Mouse (Mus musculus) midbrain, embryonic 14.5 days (tissue): Measurements from ENCODE around the gene Tgfbr2. TPM values are rescaled to one million over a fixed set of nuclear protein-coding genes. Genes with fewer than 3 reads are reported as not detected.

ENCODE experiments used
- ATAC-seq: fragments of 200-750 bp; cut with Nextera tagmentation; 2 replicates; pipeline ENCODE4 v1.8.0; 2017; ENCODE audit warnings: moderate number of reproducible peaks, moderate library complexity; ENCODE audit not compliant: low FRiP score, low TSS enrichment
- DNase-seq: peaks from one replicate; pipeline ENCODE4 v3.0.0-alpha.2; 2015
- H3K27ac ChIP-seq: fragments of 300-500 bp; sonication (generic); replicated peaks from 2 replicates; pipeline ENCODE4 v1.5.1; 2014; ENCODE audit warnings: mild to moderate bottlenecking, low read depth, low read length, moderate library complexity
- H3K27me3 ChIP-seq: fragments of 300-500 bp; sonication (generic); 2 replicates; pipeline ENCODE4 v1.6.1; 2014; ENCODE audit warnings: low read length, control low read depth, mixed read lengths; ENCODE audit not compliant: control insufficient read depth, insufficient read depth
- H3K36me3 ChIP-seq: fragments of 300-500 bp; sonication (generic); 2 replicates; pipeline ENCODE4 v1.6.1; 2014; ENCODE audit warnings: low read length, control low read depth; ENCODE audit not compliant: control insufficient read depth, insufficient read depth
- H3K4me1 ChIP-seq: fragments of 300-500 bp; sonication (generic); 2 replicates; pipeline ENCODE4 v1.6.1; 2014; ENCODE audit warnings: mild to moderate bottlenecking, antibody characterized with exemption, low read length, control low read depth; ENCODE audit not compliant: control insufficient read depth, insufficient read depth
- H3K4me2 ChIP-seq: fragments of 300-500 bp; sonication (generic); 2 replicates; pipeline ENCODE4 v1.6.1; 2014; ENCODE audit warnings: mild to moderate bottlenecking, low read length, moderate library complexity
- H3K4me3 ChIP-seq: fragments of 300-500 bp; sonication (generic); replicated peaks from 2 replicates; pipeline ENCODE4 v1.5.1; 2014; ENCODE audit warnings: low read depth, low read length
- H3K9ac ChIP-seq: fragments of 300-500 bp; sonication (generic); replicated peaks from 2 replicates; pipeline ENCODE4 v1.6.1; 2014; ENCODE audit warnings: mild to moderate bottlenecking, low read length, moderate library complexity
- H3K9me3 ChIP-seq: fragments of 300-500 bp; sonication (generic); 2 replicates; pipeline ENCODE4 v1.6.1; 2016; ENCODE audit warnings: low read length, control low read depth, mixed read lengths; ENCODE audit not compliant: control insufficient read depth
- WGBS: fragments of 180-500 bp; shearing (Covaris S2); extraction: QIAGEN DNeasy Blood & Tissue Kit; methylation state at CpG from one replicate; pipeline ENCODE4 v1.1.7; 2014; 5-methylcytosine and 5-hydroxymethylcytosine counted together
- polyA plus RNA-seq: library from polyadenylated mRNA; unstranded; fragments of >200 nt; fragmentation: Nextera tagmentation; extraction: Ambion mirVana; gene quantifications from 2 replicates; pipeline ENCODE4 v1.2.1, GENCODE M21; 2014

Tgfbr2 gene
- polyA plus RNA-seq, 1 experiment from 2014 or later = 10.4 TPM

GRCm38 (mm10) chr9:116101842-116102241 is 73.3 kb downstream of the Tgfbr2 start:
- WGBS = 87% methylated on average over 11 of the region's 11 CpGs
- Histone ChIP-seq H3K4me2 (no peak overlapping the region), H3K4me1 (0 out of 2 replicates have a peak, but pooled peaks cover 3% of the 10 kb centered on the region), H3K27ac (no peak overlapping the region), H3K4me3 (no peak overlapping the region), H3K9ac (no peak overlapping the region), H3K27me3 (no peaks in the 10 kb centered on the region), H3K36me3 (no peaks in the 10 kb centered on the region), H3K9me3 (no peaks in the 10 kb centered on the region)
- no peak for ATAC-seq
- DNase-seq = no peak

- no peak overlapping the region for H3K4me3 ChIP-seq
- no peak overlapping the region for H3K4me2 ChIP-seq
- no peaks in the 10 kb centered on the region for H3K9me3 ChIP-seq
- H3K4me1 ChIP-seq = 0 out of 2 replicates have a peak, but pooled peaks cover 3% of the 10 kb centered on the region
- ATAC-seq = no peak
- WGBS = 87% methylated on average over 9 of the region's 9 CpGs
- no peak for DNase-seq
- no peaks in the 10 kb centered on the region for H3K27me3 ChIP-seq
- no peaks in the 10 kb centered on the region for H3K36me3 ChIP-seq
- no peak overlapping the region for H3K27ac ChIP-seq
- H3K9ac ChIP-seq = no peak overlapping the region
Observed at GRCm38 (mm10) chr9:116100015-116100414, 75.1 kb downstream of the Tgfbr2 start.

GRCm38 (mm10) chr9:116099596-116099993 is 75.6 kb downstream of the Tgfbr2 start:
- no peaks in the 10 kb centered on the region for H3K27me3 ChIP-seq

DNA sequence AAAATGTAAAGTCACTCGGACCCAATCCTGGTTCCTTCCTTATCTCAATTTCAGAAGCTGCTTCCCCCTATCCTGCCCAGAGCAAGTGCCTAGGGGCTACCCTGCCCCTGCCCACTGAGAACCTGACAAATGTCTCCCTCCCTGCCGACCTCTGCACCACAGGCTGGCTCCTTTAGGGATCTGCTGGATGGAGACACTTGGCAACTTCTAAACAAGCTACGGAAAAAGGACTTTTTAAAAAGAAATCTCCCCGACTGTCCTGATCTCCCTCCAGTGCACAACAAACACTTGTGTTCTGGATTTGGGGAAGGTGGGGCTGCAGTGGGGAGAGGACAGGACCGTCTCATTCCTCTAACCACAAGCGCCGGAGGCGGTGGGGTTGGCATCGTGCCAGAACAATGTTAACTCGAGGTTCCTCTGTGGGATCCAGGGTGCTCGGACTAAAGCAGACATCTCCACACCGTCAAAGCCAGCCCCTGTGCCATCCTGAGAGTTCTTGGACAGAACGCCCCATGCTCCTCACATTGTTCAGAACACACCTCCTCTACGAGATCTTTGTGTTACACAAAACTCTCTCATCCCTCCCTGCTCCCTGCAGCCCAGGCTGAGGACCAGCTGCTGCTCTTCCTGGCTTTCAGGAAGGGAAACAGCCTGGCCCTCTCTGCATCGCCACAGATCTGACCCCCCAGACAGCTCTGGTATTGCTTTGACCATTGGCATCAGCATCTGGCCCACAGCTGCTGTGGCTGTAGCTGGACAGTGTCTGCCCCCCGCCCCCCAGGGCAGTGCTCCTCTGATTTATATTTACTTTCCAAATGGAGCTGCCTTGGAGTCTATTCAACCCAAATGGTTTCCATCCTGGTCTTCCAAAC is 76.2 kb downstream of the Tgfbr2 start:
- Histone ChIP-seq H3K4me3 (no peak overlapping the region), H3K4me1 (0 out of 2 replicates have a peak, but pooled peaks cover 3% of the 10 kb centered on the region), H3K4me2 (no peak overlapping the region), H3K27me3 (no peaks in the 10 kb centered on the region), H3K27ac (no peak overlapping the region), H3K9me3 (no peaks in the 10 kb centered on the region), H3K9ac (no peak overlapping the region), H3K36me3 (no peaks in the 10 kb centered on the region)
- ATAC-seq = no peak
- 69% methylated on average over 16 of the region's 16 CpGs for WGBS
- DNase-seq = peak; percentile 53

More at GRCm38 (mm10) chr9:116099596-116099993, 75.6 kb downstream of the Tgfbr2 start:
- WGBS = 80% methylated on average over 6 of the region's 6 CpGs
- ATAC-seq (no peak), DNase-seq (no peak)
- Histone ChIP-seq H3K4me3 (no peak overlapping the region), H3K36me3 (no peaks in the 10 kb centered on the region), H3K9ac (no peak overlapping the region), H3K4me2 (no peak overlapping the region), H3K27ac (no peak overlapping the region), H3K9me3 (no peaks in the 10 kb centered on the region), H3K4me1 (0 out of 2 replicates have a peak, but pooled peaks cover 3% of the 10 kb centered on the region)

- DNase-seq (no peak), ATAC-seq (no peak)
- H3K4me1 ChIP-seq = no peaks in the 10 kb centered on the region
- no peak overlapping the region for H3K4me2 ChIP-seq
- no peak overlapping the region for H3K4me3 ChIP-seq
- WGBS = 78% methylated on average over 5 of the region's 5 CpGs
- H3K36me3 ChIP-seq = no peaks in the 10 kb centered on the region
- no peaks in the 10 kb centered on the region for H3K9me3 ChIP-seq
- H3K27ac ChIP-seq = no peak overlapping the region; the same call in 1 of the 2 replicates
- H3K9ac ChIP-seq = no peak overlapping the region
- H3K27me3 ChIP-seq = no peaks in the 10 kb centered on the region
Observed at GRCm38 (mm10) chr9:116091921-116092320, 83.2 kb downstream of the Tgfbr2 start.

GRCm38 (mm10) chr9:116091101-116091841 is 83.9 kb downstream of the Tgfbr2 start:
- H3K4me1 ChIP-seq = no peaks in the 10 kb centered on the region
- H3K4me3 ChIP-seq = no peak overlapping the region
- no peaks in the 10 kb centered on the region for H3K36me3 ChIP-seq
- H3K27ac ChIP-seq = no peak overlapping the region
- no peaks in the 10 kb centered on the region for H3K27me3 ChIP-seq
- no peak overlapping the region for H3K9ac ChIP-seq
- no peaks in the 10 kb centered on the region for H3K9me3 ChIP-seq
- H3K4me2 ChIP-seq = no peak overlapping the region
- ATAC-seq (no peak), DNase-seq (no peak)
- 88% methylated on average over 7 of the region's 7 CpGs for WGBS

- H3K27ac ChIP-seq = no peak overlapping the region
- no peak overlapping the region for H3K9ac ChIP-seq
- H3K4me3 ChIP-seq = no peak overlapping the region
- 85% methylated on average over 9 of the region's 9 CpGs for WGBS
- no peaks in the 10 kb centered on the region for H3K27me3 ChIP-seq
- no peak for DNase-seq
- H3K36me3 ChIP-seq = no peaks in the 10 kb centered on the region
- no peaks in the 10 kb centered on the region for H3K4me1 ChIP-seq
- no peak for ATAC-seq
- no peaks in the 10 kb centered on the region for H3K9me3 ChIP-seq
- no peak overlapping the region for H3K4me2 ChIP-seq
Observed at GRCm38 (mm10) chr9:116090296-116090695, 84.9 kb downstream of the Tgfbr2 start.

GRCm38 (mm10) chr9:116088912-116089311 is 86.2 kb downstream of the Tgfbr2 start:
- H3K4me3 ChIP-seq = no peak overlapping the region
- H3K4me2 ChIP-seq = no peak overlapping the region
- no peaks in the 10 kb centered on the region for H3K36me3 ChIP-seq
- WGBS = 89% methylated on average over 9 of the region's 9 CpGs
- H3K4me1 ChIP-seq = no peaks in the 10 kb centered on the region
- no peak overlapping the region for H3K27ac ChIP-seq
- DNase-seq (no peak), ATAC-seq (no peak)
- H3K9ac ChIP-seq = no peak overlapping the region
- H3K27me3 ChIP-seq = no peaks in the 10 kb centered on the region
- H3K9me3 ChIP-seq = no peaks in the 10 kb centered on the region
